Mouse (Mus musculus) liver, embryonic 14.5 days (tissue): Measurements from ENCODE around the gene Zfp106. TPM values are rescaled to one million over a fixed set of nuclear protein-coding genes. Genes with fewer than 3 reads are reported as not detected.

Experiments used
- ATAC-seq: fragments of 200-750 bp; cut with Nextera tagmentation; 2 replicates; pipeline ENCODE4 v1.8.0; 2017; ENCODE audit warnings: moderate number of reproducible peaks, mild to moderate bottlenecking, moderate library complexity; ENCODE audit not compliant: insufficient read depth
- DNase-seq, 3 experiments: peaks; one replicate each; pipeline ENCODE4 v3.0.0-alpha.2; 2012 to 2013; ENCODE audit warnings: low read depth in 3 of 3, low spot score in 3 of 3
- H3K27ac ChIP-seq: fragments of 300-500 bp; sonication (generic); 2 replicates; pipeline ENCODE4 v1.5.1; 2014; ENCODE audit warnings: moderate library complexity, mild to moderate bottlenecking, control low read depth, inconsistent platforms
- H3K27me3 ChIP-seq: fragments of 300-500 bp; sonication (generic); 2 replicates; pipeline ENCODE4 v1.6.1; 2014; ENCODE audit warnings: mild to moderate bottlenecking, low read length, moderate library complexity; ENCODE audit not compliant: control insufficient read depth, insufficient read depth
- H3K36me3 ChIP-seq: fragments of 300-500 bp; sonication (generic); replicated peaks from 2 replicates; pipeline ENCODE4 v1.6.1; 2014; ENCODE audit warnings: low read depth; ENCODE audit not compliant: control insufficient read depth, insufficient read depth
- H3K4me1 ChIP-seq, 2 experiments: fragments of 200-500 bp in 1 of 2; fragments of 300-500 bp in 1 of 2; sonication (generic) in 1 of 2; replicated peaks; 2 replicates each; pipeline ENCODE4 v1.6.1; 2012 to 2014; ENCODE audit warnings: antibody characterized with exemption in 1 of 2, inconsistent platforms in 1 of 2, low read length in 1 of 2; ENCODE audit not compliant: control insufficient read depth in 2 of 2, insufficient read depth in 2 of 2
- H3K4me2 ChIP-seq: fragments of 300-500 bp; sonication (generic); 2 replicates; pipeline ENCODE4 v1.6.1; 2014; ENCODE audit warnings: low read depth, mild to moderate bottlenecking, control low read depth, moderate library complexity
- H3K4me3 ChIP-seq, 2 experiments: fragments of 200-500 bp in 1 of 2; fragments of 300-500 bp in 1 of 2; sonication (generic) in 1 of 2; 2 replicates each; pipeline ENCODE4 v1.5.1; 2012 to 2014; ENCODE audit warnings: low read depth in 2 of 2, low read length in 2 of 2, mild to moderate bottlenecking in 2 of 2, control low read depth in 1 of 2, inconsistent platforms in 1 of 2, moderate library complexity in 1 of 2; ENCODE audit not compliant: insufficient read depth in 1 of 2
- H3K9ac ChIP-seq: fragments of 300-500 bp; sonication (generic); replicated peaks from 2 replicates; pipeline ENCODE4 v1.6.1; 2014; ENCODE audit warnings: mild to moderate bottlenecking, control low read depth, moderate library complexity
- H3K9me3 ChIP-seq: fragments of 300-500 bp; sonication (generic); 2 replicates; pipeline ENCODE4 v1.6.1; 2016; ENCODE audit warnings: low read length, mixed read lengths; ENCODE audit not compliant: control insufficient read depth
- CTCF ChIP-seq: IDR thresholded peaks from 2 replicates; pipeline ENCODE4 v1.5.1; 2016; ENCODE audit warnings: antibody characterized with exemption, low read depth, control low read depth
- EP300 ChIP-seq: IDR thresholded peaks from 2 replicates; pipeline ENCODE4 v1.6.1; 2016; ENCODE audit warnings: antibody characterized with exemption, low read depth
- WGBS: fragments of 180-500 bp; shearing (Covaris S2); extraction: QIAGEN DNeasy Blood & Tissue Kit; methylation state at CpG from one replicate; pipeline ENCODE4 v1.1.7; 2014; ENCODE audit not compliant: insufficient replicate concordance; 5-methylcytosine and 5-hydroxymethylcytosine counted together
- polyA plus RNA-seq, 2 experiments: library from polyadenylated mRNA; depleted of rRNA in 1 of 2; stranded (reverse) in 1 of 2; unstranded in 1 of 2; fragments of >200 nt; fragmentation: Nextera tagmentation in 1 of 2; extraction: Ambion mirVana in 1 of 2; gene quantifications; 2 replicates each; pipeline versions ENCODE4 v1.2.1 to v1.2.3; 2012 to 2014

Zfp106 gene
- polyA plus RNA-seq, 2 experiments, result 13.8 to 19.1 TPM

DNA sequence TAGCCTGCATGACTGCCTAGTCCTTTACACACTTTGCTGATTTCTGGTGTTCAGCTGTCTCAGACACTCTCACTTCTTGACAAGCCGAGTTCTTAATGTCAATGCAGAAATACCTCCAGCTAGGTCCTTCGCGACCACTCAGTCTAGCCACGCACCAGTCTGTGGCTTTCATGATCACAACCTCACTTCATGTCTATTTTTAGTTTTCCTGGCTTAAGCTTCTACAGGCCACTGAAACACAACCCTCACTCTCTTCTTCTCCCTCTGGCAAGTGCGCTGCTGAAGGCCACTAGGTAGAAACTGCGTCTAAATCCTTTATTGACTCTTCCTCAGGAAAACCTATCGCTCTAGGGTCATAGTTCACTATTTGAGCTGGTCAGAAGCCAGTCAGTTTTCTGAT is 100.3 kb downstream of the Zfp106 start:
- 40% methylated on average over 7 of the region's 7 CpGs for WGBS
- no peak for ATAC-seq
- no peak overlapping the region for H3K4me3 ChIP-seq

GRCm38 (mm10) chr2:120460216-120460615 is 103.4 kb downstream of the Zfp106 start:
- H3K9me3 ChIP-seq, result no peaks in the 10 kb centered on the region
- ATAC-seq (no peak), DNase-seq (no peak)
- no peak overlapping the region for H3K4me2 ChIP-seq
- no peak overlapping the region for H3K9ac ChIP-seq
- TF ChIP-seq CTCF, result no peak
- TF ChIP-seq EP300, result no peak
- WGBS, result 79% methylated on average over 4 of the region's 4 CpGs
- no peak overlapping the region for H3K27ac ChIP-seq
- peaks cover 0 to 15% of the 10 kb centered on the region in 2 experiments; a peak in 2 of 4 replicates for H3K4me1 ChIP-seq
- no peaks in the 10 kb centered on the region for H3K27me3 ChIP-seq
- no peak overlapping the region for H3K4me3 ChIP-seq
- no peaks in the 10 kb centered on the region for H3K36me3 ChIP-seq

More for the DNA sequence above, 100.3 kb downstream of the Zfp106 start:
- Histone ChIP-seq H3K9me3 (no peaks in the 10 kb centered on the region), H3K27me3 (no peaks in the 10 kb centered on the region), H3K36me3 (no peaks in the 10 kb centered on the region), H3K4me2 (no peak overlapping the region), H3K4me1 (peaks cover 0 to 17% of the 10 kb centered on the region in 2 experiments; a peak in 2 of 4 replicates), H3K9ac (no peak overlapping the region), H3K27ac (no peak overlapping the region)
- DNase-seq, result no peak
- no peak for TF ChIP-seq EP300
- TF ChIP-seq CTCF, result no peak

Other genes with a start within 250 kb of the Zfp106 start
- not detected in 2 replicates for gene Pla2g4f, start 249.7 kb downstream of the Zfp106 start, polyA plus RNA-seq (2012; rRNA removed)
- not detected in 2 replicates for gene Pla2g4f, start 249.7 kb downstream of the Zfp106 start, polyA plus RNA-seq (2014; fragmentation: Nextera tagmentation; extraction: Ambion mirVana)
- 5.9 and 6.6 TPM in 2 replicates for gene Vps39, start 210.7 kb downstream of the Zfp106 start, polyA plus RNA-seq (2012; rRNA removed)
- gene Vps39, start 210.7 kb downstream of the Zfp106 start, polyA plus RNA-seq (2014; fragmentation: Nextera tagmentation; extraction: Ambion mirVana), result 6.9 and 7.9 TPM in 2 replicates
- gene Ganc, start 159.9 kb downstream of the Zfp106 start, polyA plus RNA-seq (2012; rRNA removed), result 4.3 and 5.1 TPM in 2 replicates
- gene Ganc, start 159.9 kb downstream of the Zfp106 start, polyA plus RNA-seq (2014; fragmentation: Nextera tagmentation; extraction: Ambion mirVana), result 4.8 and 5.4 TPM in 2 replicates
- 3.4 and 5.7 TPM in 2 replicates for gene Tmem87a, start 159.7 kb downstream of the Zfp106 start, polyA plus RNA-seq (2012; rRNA removed)
- gene Tmem87a, start 159.7 kb downstream of the Zfp106 start, polyA plus RNA-seq (2014; fragmentation: Nextera tagmentation; extraction: Ambion mirVana), result 3.7 and 5.4 TPM in 2 replicates
- 1.8 and 2.5 TPM in 2 replicates for gene Capn3, start 107.8 kb downstream of the Zfp106 start, polyA plus RNA-seq (2012; rRNA removed)
- 3.3 and 4.8 TPM in 2 replicates for gene Capn3, start 107.8 kb downstream of the Zfp106 start, polyA plus RNA-seq (2014; fragmentation: Nextera tagmentation; extraction: Ambion mirVana)
- gene Snap23, start 3.8 kb upstream of the Zfp106 start, polyA plus RNA-seq (2012; rRNA removed), result 10.7 and 15.6 TPM in 2 replicates
- gene Snap23, start 3.8 kb upstream of the Zfp106 start, polyA plus RNA-seq (2014; fragmentation: Nextera tagmentation; extraction: Ambion mirVana), result 23.5 and 23.9 TPM in 2 replicates
- gene Haus2, start 45.5 kb upstream of the Zfp106 start, polyA plus RNA-seq (2012; rRNA removed), result 5.8 and 7.4 TPM in 2 replicates
- gene Haus2, start 45.5 kb upstream of the Zfp106 start, polyA plus RNA-seq (2014; fragmentation: Nextera tagmentation; extraction: Ambion mirVana), result 11.4 and 11.6 TPM in 2 replicates
- gene Lrrc57, start 45.7 kb upstream of the Zfp106 start, polyA plus RNA-seq (2012; rRNA removed), result 5.9 and 7.5 TPM in 2 replicates
- 8.6 TPM in 2 replicates for gene Lrrc57, start 45.7 kb upstream of the Zfp106 start, polyA plus RNA-seq (2014; fragmentation: Nextera tagmentation; extraction: Ambion mirVana)
- 1.1 and 1.5 TPM in 2 replicates for gene Stard9, start 65.3 kb upstream of the Zfp106 start, polyA plus RNA-seq (2012; rRNA removed)
- 0.56 and 0.78 TPM in 2 replicates for gene Stard9, start 65.3 kb upstream of the Zfp106 start, polyA plus RNA-seq (2014; fragmentation: Nextera tagmentation; extraction: Ambion mirVana)